Mouse (Mus musculus) bone marrow macrophage, adult 2 months (primary cell): ENCODE measurements around the gene Vmn2r96. TPM values are rescaled to one million over a fixed set of nuclear protein-coding genes. Genes with fewer than 3 reads are reported as not detected.
"Not testable (repeated sequence)": the region's sequence is repeated elsewhere in the genome, so short reads cannot be mapped to it uniquely, and the experiment has no call there.

ENCODE experiments used
- H3K27ac ChIP-seq: 2 replicates; pipeline ENCODE4 v1.5.1; 2012; ENCODE audit warnings: low read depth, low read length; ENCODE audit not compliant: insufficient read depth
- H3K4me1 ChIP-seq: 2 replicates; pipeline ENCODE4 v1.6.1; 2012; ENCODE audit warnings: low read length; ENCODE audit not compliant: control insufficient read depth, insufficient read depth
- H3K4me3 ChIP-seq: 2 replicates; pipeline ENCODE4 v1.5.1; 2012; ENCODE audit warnings: mild to moderate bottlenecking, low read length, moderate library complexity; ENCODE audit not compliant: insufficient read depth
- CTCF ChIP-seq: IDR thresholded peaks from 2 replicates; pipeline ENCODE4 v1.5.1; 2012; ENCODE audit warnings: low read depth, mild to moderate bottlenecking, low read length, moderate library complexity
- POLR2A ChIP-seq: IDR thresholded peaks from 2 replicates; pipeline ENCODE4 v1.6.1; 2012; ENCODE audit warnings: mild to moderate bottlenecking, low read depth, low read length, borderline replicate concordance
- polyA plus RNA-seq: library from polyadenylated mRNA; stranded (reverse); fragments of >200 nt; gene quantifications from 2 replicates; pipeline ENCODE4 v1.2.4, GENCODE M21; 2012; ENCODE audit not compliant: missing spikeins, insufficient read depth, insufficient read length

Gene Vmn2r96
- polyA plus RNA-seq: not detected in 2 replicates

DNA sequence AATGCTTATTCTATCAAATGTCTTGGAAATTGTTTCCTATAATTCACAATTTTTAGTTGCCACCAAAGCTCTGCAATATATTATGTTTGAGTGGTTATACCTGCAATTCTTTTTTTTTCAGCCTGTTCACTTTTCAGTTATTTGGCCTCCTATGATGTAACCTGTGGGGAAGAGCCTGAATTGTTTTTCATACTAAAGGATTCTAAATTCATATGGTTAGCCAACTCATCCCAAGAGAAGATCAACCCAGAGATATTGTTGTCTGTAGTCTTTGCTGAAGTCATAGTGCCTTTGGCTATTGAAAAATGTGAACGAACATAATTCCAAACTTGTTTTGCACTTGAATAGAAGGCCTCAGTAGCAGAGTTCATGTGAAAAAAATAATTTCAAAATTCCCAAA, at the start of gene Vmn2r96:
Gene Vmn2r96 (plus strand): TSS at position 301 of the 400 bp plus-strand sequence.
- not testable (repeated sequence) for H3K27ac ChIP-seq, H3K4me3 ChIP-seq, H3K4me1 ChIP-seq

DNA sequence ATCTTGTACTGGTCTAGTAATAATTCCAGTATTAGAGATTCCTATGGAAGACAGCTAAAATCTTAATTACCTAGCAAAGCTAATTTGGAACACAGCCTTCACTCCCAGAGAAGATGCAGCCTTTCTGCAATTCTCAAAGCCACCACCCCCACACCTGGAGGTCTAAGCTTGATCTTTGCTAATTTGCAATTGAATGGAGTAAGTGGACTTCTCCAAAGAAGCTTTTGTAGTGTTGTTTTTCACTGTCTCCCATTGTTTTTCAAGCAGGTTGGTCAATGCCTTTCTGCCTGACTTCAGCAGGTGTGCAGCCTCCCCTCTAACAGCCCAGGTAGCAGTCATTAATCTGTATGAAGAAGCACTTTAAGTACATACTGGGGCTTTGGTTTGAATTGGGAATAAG, 49.6 kb upstream of the Vmn2r96 start:
- Histone ChIP-seq H3K4me1 (no peaks in the 10 kb centered on the region), H3K4me3 (no peak overlapping the region), H3K27ac (no peak overlapping the region)
- TF ChIP-seq CTCF: no peak
- no peak for TF ChIP-seq POLR2A

DNA sequence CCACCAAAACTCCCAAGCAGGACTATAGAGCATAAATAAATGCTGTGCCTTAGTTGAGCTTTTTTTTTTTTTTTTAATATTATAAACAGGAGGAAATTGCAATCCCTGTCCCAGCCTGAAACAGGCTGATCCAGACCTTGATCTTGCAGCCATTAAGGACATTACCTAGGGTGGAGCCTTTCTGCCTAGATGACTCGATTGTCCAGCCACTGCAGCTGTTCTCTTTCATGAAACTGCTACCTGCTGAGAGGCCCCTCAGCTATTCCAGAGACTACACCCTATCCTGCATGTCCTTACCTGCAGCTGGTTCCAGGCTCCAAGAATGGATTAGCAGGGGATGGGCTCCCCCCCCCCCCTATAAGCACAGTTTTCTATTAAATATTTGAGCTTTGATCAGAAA, 49.0 kb upstream of the Vmn2r96 start:
- no peak for TF ChIP-seq POLR2A
- no peak for TF ChIP-seq CTCF
- Histone ChIP-seq H3K4me1 (no peaks in the 10 kb centered on the region), H3K4me3 (no peak overlapping the region), H3K27ac (no peak overlapping the region)

DNA sequence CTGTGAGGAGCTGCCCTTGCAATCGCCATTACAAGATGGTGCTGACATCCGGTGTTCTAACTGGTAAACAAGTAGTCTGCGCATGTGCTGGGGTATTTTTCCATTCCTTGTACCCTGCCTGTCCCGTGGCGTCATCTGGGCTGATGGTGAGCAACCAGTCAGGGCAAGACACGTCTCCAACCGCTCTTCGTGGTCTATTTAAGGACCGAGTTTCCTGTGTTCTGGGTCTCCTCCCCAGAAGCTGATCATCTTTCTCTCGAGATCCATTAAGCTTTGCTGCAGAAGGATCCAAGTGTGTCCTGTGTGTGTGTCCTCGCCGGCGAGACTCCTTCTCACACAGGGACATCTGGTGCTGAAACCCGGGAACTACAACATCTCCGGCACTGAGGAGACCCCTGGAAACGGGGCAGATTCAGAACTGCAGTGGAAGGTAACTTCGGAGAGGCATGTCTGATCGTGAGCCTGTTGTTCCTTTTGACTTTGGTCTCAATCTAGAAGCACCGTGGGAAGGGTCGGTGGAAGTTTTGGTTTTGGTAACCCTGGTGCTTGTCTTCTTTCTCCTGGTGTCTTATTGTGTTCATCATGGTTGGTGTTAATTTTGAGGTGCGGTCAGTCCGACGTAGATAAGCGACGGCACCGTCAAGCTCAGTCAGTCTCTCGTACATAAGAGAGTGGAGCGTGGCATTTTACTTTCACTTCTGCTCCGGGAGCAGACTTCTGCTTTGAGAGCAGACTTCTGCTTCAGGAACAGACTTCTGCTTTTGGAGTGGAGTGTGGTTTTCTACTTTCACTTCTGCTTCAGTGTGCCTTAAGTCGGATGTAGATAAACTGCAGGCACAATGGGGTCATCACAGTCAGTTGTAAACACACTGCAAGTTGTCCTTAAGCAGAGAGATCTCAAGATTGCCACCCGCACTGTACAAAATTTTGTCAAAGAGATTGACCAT, 14.5 kb upstream of the Vmn2r96 start:
- H3K27ac ChIP-seq: peak overlapping the region; percentile 37; the same call in 1 of the 2 replicates
- H3K4me1 ChIP-seq, H3K4me3 ChIP-seq: not testable (repeated sequence)

DNA sequence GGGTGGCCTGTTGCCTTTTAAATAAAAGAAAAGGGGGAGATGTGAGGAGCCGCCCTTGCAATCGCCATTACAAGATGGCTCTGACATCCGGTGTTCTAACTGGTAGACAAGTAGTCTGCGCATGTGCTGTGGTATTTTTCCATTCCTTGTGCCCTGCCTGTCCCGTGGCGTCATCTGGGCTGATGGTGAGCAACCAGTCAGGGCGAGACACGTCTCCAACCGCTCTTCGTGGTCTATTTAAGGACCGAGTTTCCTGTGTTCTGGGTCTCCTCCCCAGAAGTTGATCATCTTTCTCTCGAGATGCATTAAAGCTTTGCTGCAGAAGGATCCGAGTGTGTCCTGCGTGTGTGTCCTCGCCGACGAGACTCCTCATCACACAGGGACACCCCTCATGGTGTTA, 6.8 kb upstream of the Vmn2r96 start:
- not testable (repeated sequence) for H3K4me3 ChIP-seq, H3K27ac ChIP-seq, H3K4me1 ChIP-seq

DNA sequence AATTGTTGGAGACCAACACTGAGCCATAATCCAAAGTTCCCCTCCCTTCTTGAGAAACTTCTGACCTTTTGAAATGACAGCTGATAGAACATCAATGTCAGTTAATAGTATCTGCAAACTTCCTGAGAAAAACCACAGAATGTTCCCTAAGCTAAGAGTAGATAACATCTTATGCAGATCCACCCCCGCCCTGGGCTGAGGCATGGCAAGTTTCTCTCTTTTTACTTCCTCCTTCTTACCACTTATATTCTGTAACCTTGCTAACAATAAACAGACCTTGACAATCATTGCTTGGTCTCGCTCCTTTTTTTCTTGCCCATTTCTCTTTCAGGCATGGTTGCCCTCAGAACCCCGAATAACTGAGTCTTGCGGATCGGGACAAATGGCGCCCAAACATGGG, 42.2 kb downstream of the Vmn2r96 start:
- H3K4me1 ChIP-seq, H3K27ac ChIP-seq, H3K4me3 ChIP-seq: not testable (repeated sequence)

DNA sequence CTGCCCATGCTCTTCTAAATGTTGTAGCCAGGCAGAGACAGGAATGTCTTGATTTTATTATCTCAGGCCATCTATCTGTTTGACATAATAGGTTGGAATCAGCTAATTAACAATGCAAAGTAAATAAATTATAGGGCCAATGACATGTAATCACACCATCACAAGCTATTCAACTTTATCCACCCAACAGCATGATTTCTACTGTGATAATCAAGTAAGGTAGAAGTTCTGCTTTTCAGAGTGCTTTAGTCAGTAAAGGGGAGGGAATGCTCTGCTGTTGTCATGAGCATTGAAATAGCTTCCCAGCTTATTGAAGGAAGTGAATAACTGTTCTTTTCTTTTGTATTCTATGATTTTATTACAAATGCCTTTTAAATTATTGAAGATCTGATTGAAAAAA, 53.6 kb downstream of the Vmn2r96 start:
- Histone ChIP-seq H3K4me3 (no peak overlapping the region), H3K27ac (no peak overlapping the region), H3K4me1 (no peaks in the 10 kb centered on the region)
- TF ChIP-seq POLR2A (no peak), CTCF (no peak)

Other genes starting within 250 kb of the Vmn2r96 start
- 0.07 and 0.12 TPM in 2 replicates for gene Vmn2r95, start 149.1 kb upstream of the Vmn2r96 start, polyA plus RNA-seq